Mouse (Mus musculus): Measurements from ENCODE around the gene Plxnc1. TPM values are rescaled to one million over a fixed set of nuclear protein-coding genes. Genes with fewer than 3 reads are reported as not detected.

The Plxnc1 gene
- total RNA-seq, 2 experiments from 2014 or later, result 2.1 to 9.0 TPM

GRCm38 (mm10) chr10:94747011-94747410 lies 197.6 kb downstream of the Plxnc1 start:
- no peak for DNase-seq

DNA sequence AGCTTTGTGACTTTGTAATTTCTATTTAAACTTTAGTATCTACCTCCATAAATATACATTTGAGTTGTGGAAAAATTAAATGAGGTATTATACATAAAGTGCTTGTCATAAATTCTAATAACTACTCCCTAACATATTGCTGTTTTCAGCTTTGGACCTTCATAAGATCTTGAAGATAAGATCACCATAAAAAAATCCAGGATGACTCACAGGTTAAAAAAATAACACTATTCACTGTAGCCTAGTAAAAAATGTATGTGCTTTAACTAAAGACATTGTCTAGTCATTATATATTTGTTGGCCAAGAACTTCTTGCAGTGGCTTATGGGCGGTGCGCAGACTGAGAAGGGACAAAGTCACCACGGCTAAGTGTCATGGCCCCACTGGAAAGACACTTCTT lies 203.2 kb downstream of the Plxnc1 start:
- no peak for DNase-seq
